Mouse (Mus musculus): ENCODE measurements around the gene Galnt10. TPM values are rescaled to one million over a fixed set of nuclear protein-coding genes. Genes with fewer than 3 reads are reported as not detected.

The Galnt10 gene
- polyA plus RNA-seq, 1 experiment from 2014 or later: 18.4 TPM

DNA sequence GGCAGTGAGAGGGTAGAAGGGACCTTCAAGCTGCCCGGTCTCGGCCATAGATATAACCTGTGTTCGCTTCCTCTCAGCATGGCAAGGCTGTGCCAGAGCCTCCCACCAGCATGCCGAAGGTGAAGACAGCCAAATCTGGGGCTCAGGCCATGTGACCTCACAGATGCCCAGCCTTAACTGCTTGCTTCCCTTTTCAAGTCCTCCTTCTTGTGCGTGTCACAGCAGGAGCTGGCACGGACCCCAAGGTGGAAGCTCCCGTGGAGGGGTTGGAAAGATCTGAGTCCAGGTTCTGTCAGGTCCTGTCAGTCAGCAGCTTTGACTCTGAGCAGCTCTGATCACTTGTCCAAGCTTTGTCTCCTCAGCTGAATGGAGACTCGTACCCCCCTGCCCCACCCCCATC lies 126.4 kb downstream of the Galnt10 start:
- TF ChIP-seq CTCF (IDR thresholded peaks at IDR 0.05; ENCODE audit: low read depth): no peak
- H3K4me3 ChIP-seq (replicated peaks; ENCODE audit: low read depth, low read length): no peak overlapping the region
- no peak overlapping the region for H3K27ac ChIP-seq
- 96% methylated on average over 8 of the region's 8 CpGs for WGBS
- 0 out of 2 replicates have a peak, but pooled peaks cover 6% of the 10 kb centered on the region for H3K4me1 ChIP-seq (replicated peaks; ENCODE audit: insufficient read depth, low read length)
- no peak overlapping the region for H3K4me2 ChIP-seq (ENCODE audit: low read length)
- H3K36me3 ChIP-seq (ENCODE audit: insufficient read depth, low read length): 0 out of 2 replicates have a peak, but pooled peaks cover 3% of the 10 kb centered on the region
- ATAC-seq (replicated peaks; ENCODE audit: low FRiP score, low read depth) (no peak), DNase-seq (ENCODE audit: low spot score) (no peak)
- H3K9ac ChIP-seq (ENCODE audit: low read depth, low read length): no peak overlapping the region
- no peaks in the 10 kb centered on the region for H3K27me3 ChIP-seq (ENCODE audit: insufficient read depth, low read length)
- H3K9me3 ChIP-seq (replicated peaks; ENCODE audit: low read length): no peaks in the 10 kb centered on the region

DNA sequence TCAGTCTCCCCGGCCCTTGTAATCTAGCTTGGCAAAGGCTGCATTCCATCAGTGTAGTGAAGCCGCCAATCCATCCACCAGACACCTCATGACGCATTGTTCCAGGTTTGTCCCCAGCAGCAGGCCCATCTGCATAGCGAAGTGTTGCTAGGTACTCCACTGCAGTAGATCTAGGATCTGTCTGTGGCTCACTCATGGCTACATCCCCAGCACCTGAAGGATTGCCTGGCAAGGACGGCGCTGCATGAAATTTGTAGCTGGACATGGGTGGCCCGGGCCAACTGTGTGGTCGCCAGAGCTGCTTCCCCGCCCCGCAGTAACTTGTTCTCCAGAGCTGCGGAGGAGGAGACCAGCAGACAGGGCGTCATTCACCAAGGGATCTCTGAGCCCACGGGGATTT lies 128.2 kb downstream of the Galnt10 start:
- H3K4me1 ChIP-seq (replicated peaks; ENCODE audit: insufficient read depth, low read length): 0 out of 2 replicates have a peak, but pooled peaks cover 6% of the 10 kb centered on the region
- no peak overlapping the region for H3K9ac ChIP-seq (ENCODE audit: low read depth, low read length)
- H3K4me2 ChIP-seq (ENCODE audit: low read length): no peak overlapping the region
- no peaks in the 10 kb centered on the region for H3K9me3 ChIP-seq (replicated peaks; ENCODE audit: low read length)
- no peak overlapping the region; the same call in 1 of the 2 replicates for H3K27ac ChIP-seq
- no peak for TF ChIP-seq CTCF (IDR thresholded peaks at IDR 0.05; ENCODE audit: low read depth)
- no peak overlapping the region for H3K4me3 ChIP-seq (replicated peaks; ENCODE audit: low read depth, low read length)
- peak; percentile 70 for DNase-seq (ENCODE audit: low spot score)
- 23% methylated on average over 13 of the region's 13 CpGs for WGBS
- 0 out of 2 replicates have a peak, but pooled peaks have one; percentile 15 for ATAC-seq (replicated peaks; ENCODE audit: low FRiP score, low read depth)
- H3K27me3 ChIP-seq (ENCODE audit: insufficient read depth, low read length): no peaks in the 10 kb centered on the region
- H3K36me3 ChIP-seq (ENCODE audit: insufficient read depth, low read length): 0 out of 2 replicates have a peak, but pooled peaks cover 3% of the 10 kb centered on the region

DNA sequence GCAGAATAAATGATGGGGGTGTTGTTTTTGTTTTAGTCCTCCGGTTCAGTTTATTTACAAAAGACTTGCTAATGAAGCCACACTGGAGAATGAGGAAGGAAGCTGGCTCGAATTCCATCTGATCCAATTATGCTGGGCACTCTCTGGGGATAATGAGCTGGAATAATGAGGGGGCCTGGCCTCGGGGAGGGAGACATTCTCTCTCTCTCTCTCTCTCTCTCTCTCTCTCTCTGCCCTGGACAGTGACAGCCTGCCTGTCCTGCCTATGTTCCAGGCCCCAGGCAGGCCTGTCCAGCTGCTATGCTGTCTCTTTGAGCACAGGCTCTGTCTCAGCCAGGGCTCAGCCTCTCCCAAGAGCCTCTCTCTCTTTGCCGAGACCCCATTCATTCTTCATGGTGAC lies 128.7 kb downstream of the Galnt10 start:
- 13% methylated on average over 4 of the region's 4 CpGs for WGBS
- no peak overlapping the region for H3K4me2 ChIP-seq (ENCODE audit: low read length)
- no peaks in the 10 kb centered on the region for H3K9me3 ChIP-seq (replicated peaks; ENCODE audit: low read length)

DNA sequence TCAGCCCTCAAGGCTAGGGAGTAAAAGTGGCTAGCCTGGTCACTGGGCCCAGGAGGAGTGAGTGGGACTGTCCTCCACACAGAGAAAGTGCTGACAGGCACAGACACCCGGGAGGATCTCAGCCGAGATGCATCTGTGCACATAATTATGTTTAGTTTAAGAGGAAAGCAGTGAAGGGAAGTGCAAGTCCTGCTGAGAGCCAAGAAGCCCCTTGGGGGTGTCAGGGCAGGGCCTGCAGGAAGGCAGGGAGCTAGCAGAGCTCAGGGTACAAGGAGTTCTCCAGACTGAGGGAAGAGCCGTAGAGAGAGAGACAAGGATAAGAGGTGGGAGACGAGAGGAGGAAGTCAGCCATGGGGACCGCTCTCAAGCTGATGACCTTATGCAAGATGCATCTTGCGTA lies 130.6 kb downstream of the Galnt10 start:
- DNase-seq (ENCODE audit: low spot score) (no peak), ATAC-seq (replicated peaks; ENCODE audit: low FRiP score, low read depth) (no peak)
- no peak overlapping the region for H3K27ac ChIP-seq
- H3K9me3 ChIP-seq (replicated peaks; ENCODE audit: low read length): no peaks in the 10 kb centered on the region
- H3K27me3 ChIP-seq (ENCODE audit: insufficient read depth, low read length): no peaks in the 10 kb centered on the region
- H3K4me3 ChIP-seq (replicated peaks; ENCODE audit: low read depth, low read length): no peak overlapping the region
- WGBS: 67% methylated on average over 6 of the region's 6 CpGs
- TF ChIP-seq CTCF (IDR thresholded peaks at IDR 0.05; ENCODE audit: low read depth): no peak
- H3K9ac ChIP-seq (ENCODE audit: low read depth, low read length): no peak overlapping the region
- H3K4me2 ChIP-seq (ENCODE audit: low read length): no peak overlapping the region
- 0 out of 2 replicates have a peak, but pooled peaks cover 6% of the 10 kb centered on the region for H3K4me1 ChIP-seq (replicated peaks; ENCODE audit: insufficient read depth, low read length)
- peaks cover 1% of the 10 kb centered on the region; the same call in 1 of the 2 replicates for H3K36me3 ChIP-seq (ENCODE audit: insufficient read depth, low read length)

More for the DNA sequence above, 128.7 kb downstream of the Galnt10 start:
- Histone ChIP-seq H3K36me3 (ENCODE audit: insufficient read depth, low read length) (0 out of 2 replicates have a peak, but pooled peaks cover 3% of the 10 kb centered on the region), H3K27ac (no peak overlapping the region; the same call in 1 of the 2 replicates), H3K9ac (ENCODE audit: low read depth, low read length) (no peak overlapping the region), H3K27me3 (ENCODE audit: insufficient read depth, low read length) (no peaks in the 10 kb centered on the region), H3K4me1 (replicated peaks; ENCODE audit: insufficient read depth, low read length) (0 out of 2 replicates have a peak, but pooled peaks cover 6% of the 10 kb centered on the region), H3K4me3 (replicated peaks; ENCODE audit: low read depth, low read length) (no peak overlapping the region)
- ATAC-seq (replicated peaks; ENCODE audit: low FRiP score, low read depth) (no peak), DNase-seq (ENCODE audit: low spot score) (peak; percentile 46)
- no peak for TF ChIP-seq CTCF (IDR thresholded peaks at IDR 0.05; ENCODE audit: low read depth)

DNA sequence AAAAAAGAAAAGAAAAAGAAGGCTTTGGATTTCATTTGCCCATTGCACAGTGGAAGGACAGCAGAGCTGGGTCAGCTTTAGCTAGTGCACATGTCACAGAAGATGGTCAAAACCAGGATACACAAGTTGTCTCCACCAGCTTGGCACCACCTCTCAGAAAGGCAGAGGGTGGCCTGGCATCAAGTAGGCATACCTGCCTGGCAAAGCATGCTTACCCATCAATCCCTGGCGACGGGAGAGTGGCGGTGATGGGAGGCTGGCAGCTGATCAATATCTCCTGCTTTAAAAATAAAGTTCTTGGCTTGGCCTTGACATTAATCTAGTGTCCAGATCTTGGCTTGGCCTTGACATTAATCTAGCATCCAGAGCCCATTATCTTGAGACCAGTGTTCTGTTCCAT lies 131.3 kb downstream of the Galnt10 start:
- no peaks in the 10 kb centered on the region for H3K9me3 ChIP-seq (replicated peaks; ENCODE audit: low read length)
- H3K36me3 ChIP-seq (ENCODE audit: insufficient read depth, low read length): peaks cover 3% of the 10 kb centered on the region; the same call in 1 of the 2 replicates
- ATAC-seq (replicated peaks; ENCODE audit: low FRiP score, low read depth): no peak
- no peak overlapping the region for H3K9ac ChIP-seq (ENCODE audit: low read depth, low read length)
- no peak overlapping the region for H3K27ac ChIP-seq
- H3K27me3 ChIP-seq (ENCODE audit: insufficient read depth, low read length): no peaks in the 10 kb centered on the region
- H3K4me3 ChIP-seq (replicated peaks; ENCODE audit: low read depth, low read length): no peak overlapping the region
- no peak for TF ChIP-seq CTCF (IDR thresholded peaks at IDR 0.05; ENCODE audit: low read depth)
- no peak overlapping the region for H3K4me2 ChIP-seq (ENCODE audit: low read length)
- DNase-seq (ENCODE audit: low spot score): no peak
- 0 out of 2 replicates have a peak, but pooled peaks cover 6% of the 10 kb centered on the region for H3K4me1 ChIP-seq (replicated peaks; ENCODE audit: insufficient read depth, low read length)
- WGBS: 85% methylated on average over 3 of the region's 3 CpGs

DNA sequence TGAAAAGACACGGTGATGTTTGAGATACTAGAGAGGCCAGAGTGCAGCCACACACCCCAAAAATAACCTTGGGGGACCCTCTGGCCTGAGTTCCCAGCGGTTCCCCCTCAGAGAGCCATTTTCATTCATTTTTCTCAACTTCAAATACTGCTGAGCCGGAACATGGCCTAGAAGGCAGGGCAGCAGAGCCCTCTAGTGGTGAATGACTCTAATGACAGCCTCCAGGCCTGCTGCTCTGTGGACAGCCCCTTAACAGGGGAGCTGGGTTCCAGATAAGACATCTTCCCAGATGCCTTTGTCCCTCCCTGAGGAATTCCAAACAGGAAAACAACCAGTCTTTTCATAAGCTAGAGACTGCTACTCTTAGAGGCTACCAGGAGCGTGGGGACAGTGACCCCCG lies 133.1 kb downstream of the Galnt10 start:
- Histone ChIP-seq H3K4me2 (ENCODE audit: low read length) (no peak overlapping the region), H3K4me3 (replicated peaks; ENCODE audit: low read depth, low read length) (no peak overlapping the region), H3K9me3 (replicated peaks; ENCODE audit: low read length) (no peaks in the 10 kb centered on the region), H3K4me1 (replicated peaks; ENCODE audit: insufficient read depth, low read length) (0 out of 2 replicates have a peak, but pooled peaks cover 3% of the 10 kb centered on the region), H3K9ac (ENCODE audit: low read depth, low read length) (no peak overlapping the region), H3K36me3 (ENCODE audit: insufficient read depth, low read length) (peaks cover 3% of the 10 kb centered on the region; the same call in 1 of the 2 replicates), H3K27me3 (ENCODE audit: insufficient read depth, low read length) (no peaks in the 10 kb centered on the region), H3K27ac (no peak overlapping the region)
- TF ChIP-seq CTCF (IDR thresholded peaks at IDR 0.05; ENCODE audit: low read depth): peak; percentile 91
- DNase-seq (ENCODE audit: low spot score): peak; percentile 87
- no peak for ATAC-seq (replicated peaks; ENCODE audit: low FRiP score, low read depth)
- WGBS: 28% methylated on average over 5 of the region's 5 CpGs
